Mouse (Mus musculus) retina, postnatal 7 days (tissue): Measurements from ENCODE around the gene Pde4d.

ENCODE experiments used
- DNase-seq: peaks from one replicate; pipeline ENCODE4 v3.0.0-alpha.2; 2012; ENCODE audit warnings: low read depth, low spot score

The Pde4d gene

DNA sequence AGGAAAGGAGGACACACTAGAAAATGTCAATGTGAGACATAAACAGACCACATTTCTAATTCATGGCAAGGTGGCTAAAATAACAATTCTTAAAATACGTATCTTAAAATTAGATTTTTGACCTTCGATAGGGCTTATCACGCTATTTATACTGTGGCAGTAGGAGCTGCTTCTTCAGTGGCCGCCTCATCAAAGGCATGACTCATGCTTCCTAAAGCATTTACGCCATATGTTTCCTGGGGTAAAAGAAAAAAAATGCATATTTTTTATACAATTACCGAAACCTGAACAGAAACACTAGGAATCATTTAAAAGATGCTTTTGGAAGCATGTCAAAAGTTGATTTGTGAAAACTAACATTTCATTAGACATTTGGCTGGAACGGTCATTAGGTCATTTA, 721.9 kb downstream of the Pde4d start:
- no peak for DNase-seq

DNA sequence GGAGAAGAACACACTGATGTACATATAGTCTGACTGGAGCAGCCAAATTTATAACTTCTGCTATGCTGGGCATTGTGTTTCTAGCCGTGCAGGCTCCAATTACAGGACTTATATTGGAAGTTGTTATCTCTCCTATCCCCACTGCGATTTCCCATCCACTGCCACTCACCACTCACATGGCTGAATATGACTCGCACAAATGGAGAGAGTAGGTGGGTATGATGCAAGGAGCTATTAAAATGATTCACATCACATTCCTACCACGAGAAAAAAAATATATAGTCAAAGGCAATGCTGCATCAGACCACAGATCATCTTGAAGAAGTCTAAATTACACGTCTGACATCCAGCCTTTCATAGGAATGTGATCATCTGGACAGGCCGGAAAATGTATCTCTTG, 725.5 kb downstream of the Pde4d start:
- DNase-seq: no peak

DNA sequence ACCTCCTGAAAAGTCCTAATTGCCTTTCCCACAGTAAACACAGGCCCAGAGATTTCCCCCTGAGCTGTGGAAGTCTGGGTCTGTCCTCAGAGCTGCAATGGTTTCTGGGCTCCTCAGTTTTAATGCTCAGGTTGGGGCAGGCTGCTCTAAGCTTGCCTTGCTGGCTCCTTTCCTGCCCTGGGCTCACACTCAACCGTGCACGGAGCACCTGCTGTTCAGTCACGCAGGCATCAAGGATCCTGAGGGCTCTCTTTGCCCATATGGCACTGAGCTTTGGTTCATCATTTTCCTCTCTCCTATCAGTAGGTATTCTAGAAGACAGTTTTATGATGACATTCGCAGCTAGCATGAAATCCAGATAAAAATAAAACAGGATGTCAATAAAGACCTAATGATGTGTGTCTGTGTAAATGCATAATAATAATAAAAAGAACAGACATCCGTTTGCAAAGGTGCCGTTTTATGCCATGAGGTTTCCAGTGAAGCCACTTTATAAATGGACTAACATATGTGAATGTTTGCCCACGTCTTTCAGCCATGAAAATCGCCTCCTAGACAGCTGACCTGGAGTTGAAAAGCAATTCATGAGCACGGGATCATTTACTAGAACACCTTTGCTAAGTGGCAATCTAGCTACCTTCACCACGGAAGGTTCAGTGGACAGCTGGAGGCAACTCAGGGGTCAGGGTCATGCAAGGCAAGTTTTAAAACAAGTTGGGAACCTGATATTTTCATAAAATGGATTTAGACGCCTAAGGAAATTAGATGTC, 726.3 kb downstream of the Pde4d start:
- no peak for DNase-seq

DNA sequence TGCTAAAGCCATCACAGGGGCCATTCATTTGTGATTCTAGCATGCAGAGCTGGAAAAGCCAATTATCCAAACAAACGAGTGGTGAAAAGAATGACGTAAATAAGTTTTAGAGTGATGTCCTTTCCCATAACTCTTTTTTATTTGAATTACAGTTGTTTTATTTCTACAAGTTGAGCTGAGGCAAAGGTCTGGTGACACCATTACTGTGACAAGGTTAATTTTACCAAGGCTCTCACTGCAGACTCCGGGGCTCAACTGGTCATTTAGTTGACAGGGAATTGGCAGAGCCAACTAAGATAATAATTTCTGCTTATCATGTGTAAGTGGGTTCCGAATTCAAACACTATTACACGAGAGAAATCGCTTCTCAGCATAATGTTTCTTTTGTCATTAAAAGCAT, 731.6 kb downstream of the Pde4d start:
- no peak for DNase-seq

DNA sequence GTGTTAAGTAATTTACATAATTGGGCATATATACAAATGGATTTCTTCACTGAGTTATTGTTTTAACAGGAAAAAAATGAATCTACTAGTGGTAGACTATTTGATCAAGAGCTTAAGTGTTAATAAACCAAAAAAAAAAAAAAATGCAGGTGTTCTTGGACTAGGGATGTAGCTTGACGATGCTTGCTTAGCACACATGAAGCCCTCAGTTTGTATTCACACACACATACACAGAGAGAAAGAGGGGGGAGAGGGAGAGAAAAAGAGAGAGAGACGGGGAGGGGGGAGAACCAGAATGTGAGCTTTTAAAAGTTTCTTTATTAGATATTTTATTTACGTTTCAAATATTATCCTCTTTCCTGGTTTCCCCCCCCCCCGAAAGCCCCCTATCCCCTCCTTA, 740.9 kb downstream of the Pde4d start:
- DNase-seq: no peak

DNA sequence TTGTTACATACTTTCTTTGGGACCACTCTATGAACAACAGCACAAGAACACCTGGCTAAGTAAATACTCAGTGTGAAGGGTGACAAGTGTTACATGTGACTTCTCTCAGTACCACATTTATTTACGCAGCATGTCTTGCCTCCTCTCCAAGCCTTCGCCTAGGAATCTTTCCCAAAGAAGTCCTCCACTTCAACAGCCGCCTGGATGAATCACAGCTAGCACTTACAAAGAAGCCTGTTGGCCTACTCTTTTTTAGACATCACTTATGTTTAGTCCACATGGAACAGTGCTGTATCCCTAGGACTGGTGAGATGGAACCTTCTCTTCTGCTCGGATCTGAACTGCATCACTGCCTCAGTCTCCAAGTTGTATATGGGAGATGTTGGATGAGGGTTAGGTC, 741.4 kb downstream of the Pde4d start:
- DNase-seq: no peak

DNA sequence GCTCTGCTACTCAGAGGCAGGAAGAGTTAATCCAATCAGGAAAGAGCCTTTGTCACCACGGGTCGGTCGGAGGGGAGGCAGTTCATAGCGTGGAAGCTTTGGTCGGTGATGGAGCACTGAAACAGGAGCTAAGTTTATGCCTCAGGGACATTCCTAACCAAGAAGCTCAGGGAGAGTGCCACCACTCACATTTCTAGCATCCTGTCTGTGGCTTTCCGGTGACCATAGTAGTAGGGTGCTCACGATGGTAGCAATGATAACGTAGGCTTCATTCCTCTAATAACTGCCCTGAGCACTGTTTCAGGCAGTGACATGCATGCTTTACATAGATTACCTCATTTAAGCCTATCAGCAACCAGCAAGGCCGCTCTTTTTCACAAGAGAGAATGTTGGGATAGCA, 755.8 kb downstream of the Pde4d start:
- DNase-seq: no peak

DNA sequence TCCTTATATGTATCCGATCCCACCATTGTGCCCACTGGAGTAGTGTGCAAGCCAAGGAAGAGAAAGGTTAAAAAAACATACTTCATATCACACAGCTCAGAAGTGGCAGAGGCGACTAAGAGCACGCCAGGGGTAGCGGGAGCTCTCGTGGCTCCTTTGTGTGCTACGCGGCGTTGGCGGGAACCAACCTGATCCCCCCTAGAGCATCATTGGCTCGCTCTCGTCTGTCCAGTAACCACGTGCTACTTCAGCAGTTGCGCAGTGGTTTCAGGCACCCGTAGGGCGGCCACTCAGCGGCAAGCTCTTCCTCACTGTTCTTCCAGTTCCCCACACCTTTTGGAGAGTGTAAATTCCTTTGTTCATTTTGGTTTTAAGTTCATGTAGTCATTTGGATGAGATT, 758.9 kb downstream of the Pde4d start:
- no peak for DNase-seq

DNA sequence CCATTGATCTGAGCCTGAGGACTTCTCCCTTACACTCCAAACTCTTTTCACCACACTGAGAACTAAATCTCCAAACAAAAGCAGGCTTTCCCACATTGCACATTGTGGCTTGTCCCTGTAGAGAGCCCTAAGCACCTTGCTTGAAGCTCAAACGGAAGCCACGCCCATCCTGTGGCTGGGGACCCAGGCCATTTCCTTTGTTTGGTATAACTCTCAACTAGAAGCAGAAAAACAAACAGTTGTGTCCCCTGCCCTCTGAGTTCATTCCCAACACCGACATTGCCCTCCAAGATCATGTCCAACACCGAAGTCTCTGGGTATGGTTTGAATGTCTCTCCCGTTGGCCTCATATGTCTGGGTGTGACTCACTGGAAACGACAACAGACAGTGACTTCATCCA, 759.7 kb downstream of the Pde4d start:
- no peak for DNase-seq

DNA sequence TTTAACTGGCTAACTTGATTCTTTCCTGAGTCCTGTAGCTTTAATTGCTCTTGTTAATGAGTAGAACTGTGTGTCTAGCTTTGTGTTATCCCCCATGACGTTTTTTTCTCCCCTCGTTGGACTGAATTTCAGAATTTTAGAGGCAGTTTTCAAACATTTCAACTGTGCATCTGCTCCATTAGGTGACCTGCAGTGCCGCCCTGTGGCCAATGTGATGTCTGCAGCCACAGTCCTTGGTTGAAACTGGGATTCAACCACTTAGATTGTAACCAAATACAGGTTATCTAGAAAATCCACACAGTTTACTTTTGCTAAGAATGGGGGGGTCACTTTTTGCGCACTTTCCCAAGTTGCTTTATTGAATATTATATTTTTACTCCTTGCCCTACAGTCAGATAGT, 760.7 kb downstream of the Pde4d start:
- peak; percentile 38 for DNase-seq

DNA sequence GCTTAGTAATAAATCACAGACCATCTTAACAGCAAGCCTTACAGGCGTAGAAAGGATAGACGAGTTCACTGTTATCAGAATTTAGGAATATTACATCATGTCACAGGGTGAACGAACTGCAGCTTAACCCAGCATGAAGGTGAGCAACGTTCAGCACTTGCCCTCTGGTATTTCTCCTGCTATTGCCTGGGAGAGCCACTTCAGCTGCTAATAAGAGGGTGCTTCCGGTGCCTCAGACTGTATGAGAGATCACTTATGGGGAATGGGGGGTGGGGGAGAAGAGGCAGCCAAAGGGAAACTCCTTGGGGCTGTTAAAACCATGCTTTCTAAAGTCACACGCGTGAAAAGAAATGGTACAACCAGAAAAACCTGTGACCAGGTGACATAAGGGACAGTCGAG, 761.7 kb downstream of the Pde4d start:
- DNase-seq: no peak

DNA sequence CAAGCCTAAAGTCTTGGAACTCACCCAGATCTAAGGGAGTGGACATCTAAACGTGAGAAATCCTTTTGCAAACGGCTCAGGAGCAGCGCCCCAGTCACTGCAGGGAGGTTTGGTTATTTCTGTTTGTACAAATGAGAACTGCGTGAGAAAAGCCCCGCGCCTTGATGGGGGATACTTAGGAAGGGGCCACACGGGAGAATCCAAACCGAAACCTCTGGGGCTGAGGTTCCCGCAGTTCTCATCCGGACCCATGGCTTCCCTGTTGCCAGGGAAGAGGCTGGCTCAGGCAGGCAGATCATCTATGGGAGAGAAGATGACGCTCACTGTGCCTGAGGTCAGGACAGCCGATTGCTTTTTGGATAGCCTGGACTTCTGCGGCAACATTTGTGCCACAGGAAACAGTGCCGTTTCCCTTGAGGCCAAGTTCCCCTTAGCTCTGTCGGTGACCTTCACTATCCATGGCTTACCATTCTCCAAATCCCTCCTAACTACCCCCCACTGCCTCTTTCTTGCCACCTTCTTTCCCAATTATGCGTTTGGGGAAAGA, 762.3 kb downstream of the Pde4d start:
- DNase-seq: no peak

DNA sequence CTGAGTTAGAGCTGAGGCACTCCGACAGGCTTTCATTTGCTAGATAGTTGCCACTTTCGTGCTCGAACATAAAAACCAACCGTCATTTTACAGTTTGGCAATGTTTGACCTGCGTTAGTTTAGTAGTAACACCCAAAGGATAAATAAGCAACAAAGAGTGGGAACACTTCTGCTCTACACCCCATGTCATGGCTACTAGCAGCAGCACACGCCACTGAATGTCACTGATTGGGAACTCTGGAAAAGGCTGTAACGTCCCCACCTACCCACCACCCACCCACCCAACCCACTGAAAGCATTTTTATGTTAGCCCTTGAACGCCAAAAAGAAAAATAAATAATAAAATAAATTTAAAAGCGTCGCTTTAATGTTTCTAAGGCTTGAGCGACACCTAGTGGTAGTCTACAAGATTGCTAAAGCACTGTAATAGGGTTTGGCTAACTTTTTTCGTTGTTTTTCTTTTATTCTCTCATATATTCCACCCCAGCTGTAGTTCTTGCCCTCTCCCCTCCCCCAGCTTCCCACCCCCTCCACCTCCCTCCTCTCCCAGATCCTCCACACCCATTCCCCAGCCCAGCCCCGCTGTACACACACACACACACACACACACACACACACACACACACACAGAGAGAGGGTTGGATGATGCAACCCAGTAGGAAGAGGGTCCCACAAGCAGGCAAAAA, 763.2 kb downstream of the Pde4d start:
- DNase-seq: peak; percentile 24

DNA sequence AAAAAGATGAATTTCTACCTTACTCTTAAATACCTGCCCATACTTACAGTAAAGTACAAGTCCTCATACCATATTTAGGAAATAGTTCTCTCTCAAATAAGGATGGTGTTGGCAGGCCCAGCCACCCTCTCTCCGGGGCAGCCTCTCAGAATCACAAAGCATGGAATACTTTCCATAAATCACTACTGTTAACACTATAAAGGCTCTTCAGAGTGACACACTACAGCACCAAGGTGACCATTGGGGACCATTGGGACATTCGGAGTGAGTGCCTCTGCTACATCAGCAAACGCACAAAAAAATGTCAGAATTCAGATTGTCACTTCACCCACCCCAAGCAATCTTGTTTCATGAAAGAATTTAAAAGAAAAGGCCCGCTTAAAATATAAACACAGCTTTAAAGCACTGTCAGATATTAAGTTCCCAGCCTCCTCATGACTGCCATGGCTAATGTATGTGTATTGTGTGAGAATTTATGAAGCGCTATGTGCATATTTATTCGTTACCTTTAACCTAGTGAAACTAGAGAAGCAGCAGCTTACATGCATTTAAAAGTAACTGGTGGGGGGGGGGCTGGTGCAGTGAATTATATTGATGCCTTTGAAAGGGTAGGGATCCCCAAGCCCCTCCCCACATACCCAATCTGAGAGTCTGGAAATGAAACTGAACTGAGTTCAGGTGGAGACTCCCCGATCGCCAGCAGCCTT, 769.4 kb downstream of the Pde4d start:
- no peak for DNase-seq

DNA sequence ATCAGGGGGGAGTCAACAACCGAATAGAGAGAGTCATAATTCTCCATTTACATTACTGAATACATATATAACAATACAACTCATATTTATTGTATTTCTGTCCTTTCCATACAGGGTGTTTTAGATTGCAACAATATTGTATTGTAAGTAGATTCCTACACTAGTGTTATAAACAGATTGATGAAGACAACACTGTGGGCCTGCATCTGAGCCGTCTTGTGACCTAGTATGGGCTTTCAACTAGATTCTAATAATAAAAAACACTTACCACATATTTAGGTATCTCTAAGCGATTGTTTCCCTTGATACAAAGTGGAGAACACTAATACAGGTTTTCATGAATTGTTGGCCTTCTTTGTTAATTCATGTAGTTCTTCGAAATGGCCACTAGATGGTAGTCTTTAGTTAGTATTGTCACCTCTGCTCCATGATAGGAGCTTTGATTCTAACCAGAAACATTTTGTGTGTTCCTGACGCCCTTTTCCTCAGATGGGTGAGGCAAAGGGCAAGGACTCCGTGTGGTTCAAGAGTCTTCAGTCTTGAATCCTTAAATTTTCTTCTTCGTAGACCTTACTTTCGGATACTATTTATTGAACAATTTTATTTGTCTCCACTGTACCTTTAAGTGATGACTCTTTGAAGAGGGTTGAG, 779.3 kb downstream of the Pde4d start:
- peak; percentile 51 for DNase-seq

DNA sequence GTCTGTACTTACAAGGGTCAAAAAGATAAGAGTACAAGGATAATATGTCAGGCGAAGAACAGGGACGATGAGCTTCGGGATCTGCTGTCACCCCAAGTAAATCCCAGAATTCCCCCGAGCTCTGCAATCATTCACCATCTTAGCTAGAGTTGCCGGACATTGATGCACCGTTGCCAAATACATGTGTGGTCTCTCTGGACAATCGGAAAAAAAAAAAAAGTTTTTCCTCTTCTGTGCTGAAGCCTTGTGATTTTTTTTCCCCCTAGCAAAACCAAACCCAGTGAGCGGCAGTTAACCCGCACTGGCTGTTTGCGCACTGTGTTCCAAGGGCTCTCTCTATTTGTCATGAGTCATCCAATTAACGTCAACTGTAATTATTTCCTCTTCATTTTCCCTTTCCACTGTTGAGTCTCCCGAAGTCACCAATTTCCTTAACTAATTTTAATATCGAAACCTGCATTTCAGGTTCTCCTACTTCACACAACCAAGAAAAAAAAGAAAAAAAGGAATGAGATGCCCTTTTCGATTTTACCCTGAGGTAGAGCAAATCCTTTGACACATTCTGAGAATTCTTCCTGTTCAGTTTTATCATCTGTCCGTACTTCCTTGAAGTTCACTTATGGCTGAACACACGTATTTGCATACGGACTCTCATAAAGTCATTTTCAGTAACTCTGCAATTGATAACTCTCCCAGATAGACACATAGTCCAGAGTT, 780.0 kb downstream of the Pde4d start:
- DNase-seq: no peak

DNA sequence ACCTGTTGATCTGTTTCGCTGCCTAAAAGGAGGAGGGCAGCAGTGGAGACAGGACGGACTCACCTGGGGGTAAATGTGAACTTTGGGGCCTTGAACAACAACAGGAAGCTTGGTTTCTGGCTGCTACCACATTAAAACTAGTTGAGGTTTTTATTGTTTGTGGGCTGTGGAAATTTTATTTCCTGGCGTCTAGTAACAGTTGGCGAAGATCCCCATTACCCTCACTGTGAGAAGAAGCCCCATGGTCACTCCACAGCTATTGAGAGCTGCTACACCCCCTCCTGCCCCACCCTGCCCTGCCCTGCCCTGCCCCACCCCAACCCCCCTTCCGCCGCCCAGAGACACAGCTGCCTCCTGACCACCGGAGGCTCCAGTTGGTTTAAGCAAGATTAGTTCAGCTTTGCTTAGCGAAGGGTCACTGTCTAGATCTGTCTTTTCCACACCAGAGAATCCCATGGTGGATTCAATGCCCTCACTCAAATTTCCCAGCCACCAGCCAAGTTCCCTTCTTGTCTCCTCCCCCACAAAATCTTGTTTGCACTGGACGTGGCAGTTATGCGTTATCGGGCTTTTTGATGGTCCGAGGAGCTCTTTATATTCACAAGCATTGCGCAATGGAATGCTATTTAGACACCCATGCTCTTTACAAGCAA, 780.7 kb downstream of the Pde4d start:
- no peak for DNase-seq

DNA sequence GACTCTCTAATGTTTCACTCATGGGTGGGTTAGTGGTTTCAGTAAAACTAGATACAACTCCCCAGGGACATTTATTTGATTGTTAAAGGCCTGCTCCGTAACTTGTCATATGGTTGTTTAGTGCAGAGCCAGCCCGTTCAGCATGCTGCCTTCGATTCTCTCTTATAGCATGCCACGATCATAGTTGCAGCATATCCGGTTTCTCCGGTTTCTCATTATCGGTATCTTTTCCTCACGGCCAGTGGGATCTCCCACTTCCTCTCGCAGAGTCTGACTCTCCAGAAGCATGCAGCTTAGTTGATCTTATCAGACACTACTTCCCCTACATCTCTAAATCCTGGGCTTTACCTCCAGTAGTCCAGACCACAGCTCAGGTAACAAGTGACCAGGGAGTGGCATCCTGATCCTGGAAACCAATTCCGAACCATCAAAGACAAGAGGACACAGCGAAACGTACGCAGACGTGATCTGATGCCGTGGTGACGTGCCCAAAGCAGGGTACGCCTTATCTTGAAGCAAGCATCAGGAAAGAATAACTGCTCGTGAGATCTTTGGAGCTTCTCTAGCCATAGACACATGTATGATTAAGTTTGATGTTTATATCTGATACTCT, 782.2 kb downstream of the Pde4d start:
- DNase-seq: no peak

DNA sequence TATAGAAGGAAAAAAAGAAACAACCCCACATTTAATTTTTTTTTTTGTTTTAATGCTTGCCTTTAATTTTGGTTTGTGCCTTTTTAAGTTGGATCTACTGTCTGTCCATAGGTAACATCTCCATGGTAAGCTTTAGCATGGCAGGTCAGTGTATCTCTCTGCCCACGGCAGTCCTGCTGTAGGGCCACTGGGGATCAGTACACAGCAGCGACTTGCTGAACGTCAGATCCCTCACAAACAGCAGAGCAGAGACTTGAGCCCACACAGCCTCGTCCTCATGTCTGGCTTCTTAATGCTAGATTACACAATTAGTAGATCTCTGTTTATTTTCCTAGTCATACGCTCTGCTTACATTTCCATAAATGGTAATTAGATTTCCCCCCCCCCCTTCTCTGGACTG, 782.8 kb downstream of the Pde4d start:
- DNase-seq: no peak

DNA sequence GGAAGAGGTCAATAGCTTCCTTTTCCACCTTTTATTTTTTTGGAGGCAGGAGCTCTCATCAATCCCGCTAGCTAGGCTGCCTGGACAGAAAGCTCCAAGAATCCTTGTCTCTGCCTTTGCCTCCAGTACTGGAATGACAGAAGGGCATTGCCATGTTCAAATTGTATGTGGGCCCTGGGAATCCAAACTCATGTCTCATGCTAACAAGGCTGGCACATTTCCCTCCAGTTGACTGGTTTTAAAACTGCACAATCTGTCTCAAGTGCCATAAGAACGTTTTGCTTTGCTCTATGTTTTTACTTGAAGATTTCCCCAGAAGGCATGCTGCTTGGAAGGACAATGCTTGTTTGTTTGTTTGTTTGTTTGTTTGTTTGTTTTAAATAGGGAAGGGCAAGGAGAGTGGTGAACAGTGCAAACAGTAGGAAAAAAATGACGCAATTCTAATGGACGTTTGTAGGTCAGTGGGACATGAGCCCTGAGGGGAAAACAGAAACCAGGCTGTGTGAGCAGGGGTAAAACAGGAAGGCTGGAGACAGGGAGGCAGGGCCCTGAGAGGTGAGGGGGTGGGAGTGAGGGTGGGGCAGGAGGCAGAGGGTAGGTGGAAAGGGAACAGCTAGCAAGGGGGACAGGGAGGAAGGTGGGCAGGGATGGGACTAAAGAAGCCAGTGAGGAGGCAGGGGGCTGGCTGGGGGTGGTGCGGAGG, 784.3 kb downstream of the Pde4d start:
- peak; percentile 23 for DNase-seq
